Mouse (Mus musculus) cerebellum, adult 2 months (tissue): ENCODE results near the gene Cbx7.

ENCODE experiments used
- CTCF ChIP-seq: fragments of 200-500 bp; IDR thresholded peaks from 2 replicates; pipeline ENCODE4 v1.5.1; 2011; ENCODE audit warnings: low read depth, mild to moderate bottlenecking, control low read depth, low read length, moderate library complexity, borderline replicate concordance; ENCODE audit not compliant: insufficient read depth
- POLR2A ChIP-seq: fragments of 200-500 bp; IDR thresholded peaks from 2 replicates; pipeline ENCODE4 v1.6.1; 2011; ENCODE audit warnings: low read length, control low read depth, borderline replicate concordance; ENCODE audit not compliant: insufficient read depth

DNA sequence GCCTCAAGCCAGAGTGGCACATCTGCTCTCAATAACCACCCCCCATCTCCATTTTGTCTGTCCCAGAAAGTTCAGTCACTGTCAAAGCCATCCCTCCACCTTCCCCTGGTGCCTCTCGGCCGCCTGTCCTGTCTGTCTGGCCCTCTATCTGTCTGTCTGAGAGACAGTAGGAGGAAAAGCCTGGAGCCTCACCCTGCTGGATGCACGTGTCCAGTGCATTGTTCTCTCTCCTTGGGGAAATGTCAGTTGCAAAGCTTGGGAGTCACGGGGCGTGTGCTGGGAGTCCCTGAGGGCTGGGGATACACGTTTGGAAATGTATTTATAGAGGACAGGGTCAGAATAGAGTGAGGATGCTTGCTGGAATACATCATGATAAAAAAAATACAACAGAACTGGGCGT is 17.4 kb downstream of the Cbx7 start:
- no peak for TF ChIP-seq CTCF
- TF ChIP-seq POLR2A: no peak
